Mouse (Mus musculus): ENCODE measurements at regions not wholly inside any gene's neighbourhood (a gene's known extent, or its start where the extent isn't known, plus 50 kb on each side); places are given as distances from the start of the nearest gene placed in this dataset.

GRCm38 (mm10) chr4:37445268-37445667, 493.7 kb upstream of the Lingo2 start:
- H3K4me3 ChIP-seq (ENCODE audit: low read depth, low read length), result no peak overlapping the region
- H3K36me3 ChIP-seq (replicated peaks; ENCODE audit: control insufficient read depth, insufficient read depth, low read depth, low read length), result no peaks in the 10 kb centered on the region
- ATAC-seq (replicated peaks; ENCODE audit: insufficient number of reproducible peaks, low FRiP score, low TSS enrichment, low read depth) (no peak), DNase-seq (ENCODE audit: low spot score) (peak; percentile 38)
- no peaks in the 10 kb centered on the region for H3K27me3 ChIP-seq (ENCODE audit: control insufficient read depth, insufficient read depth, low read length)
- no peaks in the 10 kb centered on the region for H3K4me1 ChIP-seq (ENCODE audit: control insufficient read depth, insufficient read depth, low read length)
- H3K4me2 ChIP-seq (ENCODE audit: low read depth, low read length), result no peak overlapping the region
- 61% methylated on average over 2 of the region's 2 CpGs for WGBS
- H3K9me3 ChIP-seq (replicated peaks; ENCODE audit: control insufficient read depth, low read length), result no peaks in the 10 kb centered on the region
- no peak overlapping the region for H3K27ac ChIP-seq (replicated peaks; ENCODE audit: low read depth, low read length)
- no peak overlapping the region for H3K9ac ChIP-seq (replicated peaks; ENCODE audit: low read length)

GRCm38 (mm10) chr4:37412755-37413154, 461.2 kb upstream of the Lingo2 start:
- ATAC-seq (replicated peaks; ENCODE audit: insufficient number of reproducible peaks, low FRiP score, low TSS enrichment, low read depth), result no peak
- no peak for DNase-seq (ENCODE audit: low spot score)
- Histone ChIP-seq H3K4me1 (ENCODE audit: control insufficient read depth, insufficient read depth, low read length) (no peaks in the 10 kb centered on the region), H3K9me3 (replicated peaks; ENCODE audit: control insufficient read depth, low read length) (no peaks in the 10 kb centered on the region), H3K9ac (replicated peaks; ENCODE audit: low read length) (no peak overlapping the region), H3K27ac (replicated peaks; ENCODE audit: low read depth, low read length) (no peak overlapping the region), H3K27me3 (ENCODE audit: control insufficient read depth, insufficient read depth, low read length) (no peaks in the 10 kb centered on the region), H3K36me3 (replicated peaks; ENCODE audit: control insufficient read depth, insufficient read depth, low read depth, low read length) (no peaks in the 10 kb centered on the region), H3K4me2 (ENCODE audit: low read depth, low read length) (no peak overlapping the region), H3K4me3 (ENCODE audit: low read depth, low read length) (no peak overlapping the region)
- WGBS, result 79% methylated on average over 2 of the region's 2 CpGs

DNA sequence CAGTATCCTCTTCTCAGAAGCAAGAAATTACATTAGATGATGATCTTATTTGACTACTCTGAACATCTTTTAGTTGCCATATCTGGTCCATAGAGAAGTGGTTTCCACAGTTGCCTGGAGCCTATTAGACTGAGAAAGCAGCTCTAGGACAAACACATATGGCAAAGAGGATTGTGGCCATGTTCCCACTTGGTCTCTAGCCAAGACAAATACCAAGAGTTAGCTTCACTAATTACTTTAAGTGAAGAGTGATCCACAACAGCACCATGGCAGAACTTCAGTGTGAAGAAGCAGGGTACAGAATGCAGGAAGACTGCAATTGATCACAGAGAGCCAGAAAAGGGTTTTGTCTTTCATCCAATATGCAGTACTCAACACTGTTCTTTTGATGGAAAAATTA, 436.6 kb upstream of the Lingo2 start:
- no peaks in the 10 kb centered on the region for H3K36me3 ChIP-seq (replicated peaks; ENCODE audit: control insufficient read depth, insufficient read depth, low read depth, low read length)
- no peak for DNase-seq (ENCODE audit: low spot score)
- no peak overlapping the region for H3K4me2 ChIP-seq (ENCODE audit: low read depth, low read length)
- H3K4me3 ChIP-seq (ENCODE audit: low read depth, low read length), result no peak overlapping the region
- no peaks in the 10 kb centered on the region for H3K9me3 ChIP-seq (replicated peaks; ENCODE audit: control insufficient read depth, low read length)
- ATAC-seq (replicated peaks; ENCODE audit: insufficient number of reproducible peaks, low FRiP score, low TSS enrichment, low read depth), result no peak
- no peak overlapping the region for H3K27ac ChIP-seq (replicated peaks; ENCODE audit: low read depth, low read length)
- no peaks in the 10 kb centered on the region for H3K27me3 ChIP-seq (ENCODE audit: control insufficient read depth, insufficient read depth, low read length)
- no peak overlapping the region for H3K9ac ChIP-seq (replicated peaks; ENCODE audit: low read length)
- H3K4me1 ChIP-seq (ENCODE audit: control insufficient read depth, insufficient read depth, low read length), result no peaks in the 10 kb centered on the region

- Histone ChIP-seq H3K4me2 (ENCODE audit: low read depth, low read length) (no peak overlapping the region), H3K4me1 (ENCODE audit: control insufficient read depth, insufficient read depth, low read length) (no peaks in the 10 kb centered on the region), H3K27ac (replicated peaks; ENCODE audit: low read depth, low read length) (no peak overlapping the region), H3K9me3 (replicated peaks; ENCODE audit: control insufficient read depth, low read length) (no peaks in the 10 kb centered on the region), H3K4me3 (ENCODE audit: low read depth, low read length) (no peak overlapping the region), H3K27me3 (ENCODE audit: control insufficient read depth, insufficient read depth, low read length) (no peaks in the 10 kb centered on the region), H3K36me3 (replicated peaks; ENCODE audit: control insufficient read depth, insufficient read depth, low read depth, low read length) (no peaks in the 10 kb centered on the region), H3K9ac (replicated peaks; ENCODE audit: low read length) (no peak overlapping the region)
- no peak for DNase-seq (ENCODE audit: low spot score)
- WGBS, result 66% methylated on average over 1 of the region's 1 CpGs
- no peak for ATAC-seq (replicated peaks; ENCODE audit: insufficient number of reproducible peaks, low FRiP score, low TSS enrichment, low read depth)
Observed at GRCm38 (mm10) chr4:37386882-37387281, 435.3 kb upstream of the Lingo2 start.

- H3K36me3 ChIP-seq (replicated peaks; ENCODE audit: control insufficient read depth, insufficient read depth, low read depth, low read length), result no peaks in the 10 kb centered on the region
- no peaks in the 10 kb centered on the region for H3K9me3 ChIP-seq (replicated peaks; ENCODE audit: control insufficient read depth, low read length)
- no peaks in the 10 kb centered on the region for H3K4me1 ChIP-seq (ENCODE audit: control insufficient read depth, insufficient read depth, low read length)
- DNase-seq (ENCODE audit: low spot score), result no peak
- H3K4me3 ChIP-seq (ENCODE audit: low read depth, low read length), result no peak overlapping the region
- WGBS, result 81% methylated on average over 3 of the region's 3 CpGs
- H3K9ac ChIP-seq (replicated peaks; ENCODE audit: low read length), result no peak overlapping the region
- no peak overlapping the region for H3K4me2 ChIP-seq (ENCODE audit: low read depth, low read length)
- ATAC-seq (replicated peaks; ENCODE audit: insufficient number of reproducible peaks, low FRiP score, low TSS enrichment, low read depth), result no peak
- no peaks in the 10 kb centered on the region for H3K27me3 ChIP-seq (ENCODE audit: control insufficient read depth, insufficient read depth, low read length)
- no peak overlapping the region for H3K27ac ChIP-seq (replicated peaks; ENCODE audit: low read depth, low read length)
Observed at GRCm38 (mm10) chr4:37364209-37364608, 412.7 kb upstream of the Lingo2 start.

GRCm38 (mm10) chr4:37361254-37361653, 409.7 kb upstream of the Lingo2 start:
- no peak overlapping the region for H3K4me2 ChIP-seq (ENCODE audit: low read depth, low read length)
- H3K9me3 ChIP-seq (replicated peaks; ENCODE audit: control insufficient read depth, low read length), result no peaks in the 10 kb centered on the region
- no peak overlapping the region for H3K9ac ChIP-seq (replicated peaks; ENCODE audit: low read length)
- no peak for ATAC-seq (replicated peaks; ENCODE audit: insufficient number of reproducible peaks, low FRiP score, low TSS enrichment, low read depth)
- H3K4me3 ChIP-seq (ENCODE audit: low read depth, low read length), result no peak overlapping the region
- H3K4me1 ChIP-seq (ENCODE audit: control insufficient read depth, insufficient read depth, low read length), result no peaks in the 10 kb centered on the region
- 91% methylated on average over 5 of the region's 5 CpGs for WGBS
- DNase-seq (ENCODE audit: low spot score), result no peak
- H3K36me3 ChIP-seq (replicated peaks; ENCODE audit: control insufficient read depth, insufficient read depth, low read depth, low read length), result no peaks in the 10 kb centered on the region
- no peaks in the 10 kb centered on the region for H3K27me3 ChIP-seq (ENCODE audit: control insufficient read depth, insufficient read depth, low read length)
- no peak overlapping the region for H3K27ac ChIP-seq (replicated peaks; ENCODE audit: low read depth, low read length)

DNA sequence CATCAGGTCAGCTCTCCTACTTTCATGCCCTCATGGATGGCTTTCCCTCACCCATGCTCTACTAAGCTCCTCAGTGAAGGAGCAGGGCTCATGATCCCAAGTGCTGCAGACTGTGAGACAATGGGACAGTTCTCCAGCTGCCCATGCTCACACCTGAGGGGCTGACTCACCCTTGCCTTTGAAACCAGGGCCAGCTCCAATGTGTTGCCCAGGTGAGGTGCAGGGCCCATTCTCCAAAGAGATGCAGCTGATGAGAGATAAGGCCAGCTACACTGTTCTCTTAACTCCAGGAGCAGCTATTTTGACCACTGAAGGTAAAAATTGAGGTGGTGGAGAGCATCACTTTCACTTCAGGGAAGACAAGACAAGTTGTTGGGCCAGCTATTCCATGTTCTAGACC, 386.8 kb upstream of the Lingo2 start:
- no peak overlapping the region for H3K9ac ChIP-seq (replicated peaks; ENCODE audit: low read length)
- no peaks in the 10 kb centered on the region for H3K4me1 ChIP-seq (ENCODE audit: control insufficient read depth, insufficient read depth, low read length)
- no peaks in the 10 kb centered on the region for H3K27me3 ChIP-seq (ENCODE audit: control insufficient read depth, insufficient read depth, low read length)
- H3K4me2 ChIP-seq (ENCODE audit: low read depth, low read length), result no peak overlapping the region
- DNase-seq (ENCODE audit: low spot score) (no peak), ATAC-seq (replicated peaks; ENCODE audit: insufficient number of reproducible peaks, low FRiP score, low TSS enrichment, low read depth) (no peak)
- H3K4me3 ChIP-seq (ENCODE audit: low read depth, low read length), result no peak overlapping the region
- no peak overlapping the region for H3K27ac ChIP-seq (replicated peaks; ENCODE audit: low read depth, low read length)
- no peaks in the 10 kb centered on the region for H3K36me3 ChIP-seq (replicated peaks; ENCODE audit: control insufficient read depth, insufficient read depth, low read depth, low read length)
- no peaks in the 10 kb centered on the region for H3K9me3 ChIP-seq (replicated peaks; ENCODE audit: control insufficient read depth, low read length)
